Mouse (Mus musculus) ES-Bruce4 (cell line): ENCODE data around the gene Ndufb4.

Source experiments
- CTCF ChIP-seq: IDR thresholded peaks from one replicate; pipeline ENCODE4 v1.8.1; 2011; ENCODE audit warnings: low read depth, low read length
- POLR2A ChIP-seq: IDR thresholded peaks from one replicate; pipeline ENCODE4 v1.8.1; 2011; ENCODE audit warnings: low read length; ENCODE audit not compliant: insufficient read depth

DNA sequence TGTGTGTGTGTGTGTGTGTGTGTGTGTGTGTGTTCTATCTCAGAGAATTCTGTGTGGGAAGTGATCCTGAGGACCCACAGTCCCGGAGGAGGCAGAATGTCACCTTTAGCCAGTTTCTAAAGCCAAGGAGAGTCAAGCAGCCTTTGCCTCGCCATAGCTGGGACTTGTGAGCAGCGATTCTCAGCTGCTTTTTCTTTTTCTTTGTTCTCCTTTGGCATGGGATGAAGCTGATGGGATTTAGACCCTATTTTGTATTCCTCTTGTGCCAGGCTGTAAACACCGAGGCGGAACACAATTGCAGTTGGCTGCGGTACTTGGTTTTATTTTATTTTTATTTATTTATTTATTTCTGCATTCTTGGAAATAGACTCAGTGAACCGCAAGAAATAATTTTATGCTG, 25.2 kb downstream of the Ndufb4 start:
- no peak for TF ChIP-seq CTCF
- no peak for TF ChIP-seq POLR2A
